Mouse (Mus musculus) megakaryocyte, adult 5-6 weeks (primary cell): ENCODE measurements around the gene Spp1. TPM values are rescaled to one million over a fixed set of nuclear protein-coding genes. Genes with fewer than 3 reads are reported as not detected.

ENCODE experiments used
- ATAC-seq: 2 replicates; pipeline ENCODE4 v1.8.0; 2016; ENCODE audit warnings: mild to moderate bottlenecking, inconsistent platforms; ENCODE audit not compliant: poor library complexity, severe bottlenecking
- total RNA-seq, 2 experiments: library from RNA; stranded (forward) in 1 of 2; stranded (reverse) in 1 of 2; fragments of 153-499, 151-499 nt in 1 of 2; fragments of 221-1000, 200-1000 nt in 1 of 2; gene quantifications; 2 replicates each; pipeline versions ENCODE4 v1.2.3 to v1.2.4; 2015 to 2017

Spp1 gene
- total RNA-seq, 2 experiments from 2014 or later, result 11.2 to 16.5 TPM

DNA sequence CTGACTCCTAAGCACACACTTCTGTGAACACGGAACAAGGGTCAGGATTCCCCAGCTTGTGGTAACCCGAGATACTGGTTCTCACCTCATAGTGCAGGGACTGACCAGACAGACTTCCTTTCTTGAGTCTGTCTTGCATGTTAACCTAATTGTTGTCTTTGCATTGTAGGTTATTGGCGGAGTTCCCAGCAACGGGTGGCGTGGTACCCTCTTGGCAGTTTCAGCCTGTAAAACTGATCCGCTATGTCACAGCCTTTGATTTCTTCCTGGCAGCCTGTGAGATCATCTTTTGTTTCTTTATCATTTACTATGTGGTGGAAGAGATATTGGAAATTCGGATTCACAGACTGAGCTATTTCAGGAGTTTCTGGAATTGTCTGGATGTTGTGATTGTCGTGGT is 47.9 kb downstream of the Spp1 start:
- no peak for ATAC-seq

Other genes with a start within 250 kb of the Spp1 start
- gene Dmp1, start 232.5 kb upstream of the Spp1 start, total RNA-seq (2015), result not detected in 2 replicates
- not detected in 2 replicates for gene Dmp1, start 232.5 kb upstream of the Spp1 start, total RNA-seq (2017)
- gene Ibsp, start 135.9 kb upstream of the Spp1 start, total RNA-seq (2015), result 2.2 and 2.8 TPM in 2 replicates
- 2.6 and 3.0 TPM in 2 replicates for gene Ibsp, start 135.9 kb upstream of the Spp1 start, total RNA-seq (2017)
- not detected in 2 replicates for gene Mepe, start 109.8 kb upstream of the Spp1 start, total RNA-seq (2015)
- gene Mepe, start 109.8 kb upstream of the Spp1 start, total RNA-seq (2017), result not detected in 2 replicates
- gene Pkd2, start 24.3 kb downstream of the Spp1 start, total RNA-seq (2015), result 1.8 and 3.0 TPM in 2 replicates
- gene Pkd2, start 24.3 kb downstream of the Spp1 start, total RNA-seq (2017), result 3.3 and 3.4 TPM in 2 replicates
- gene BC005561, start 73.2 kb downstream of the Spp1 start, total RNA-seq (2015), result 3.3 and 5.6 TPM in 2 replicates
- gene BC005561, start 73.2 kb downstream of the Spp1 start, total RNA-seq (2017), result 3.5 and 4.5 TPM in 2 replicates